Mouse (Mus musculus): ENCODE measurements around the gene Ttc39d. TPM values are rescaled to one million over a fixed set of nuclear protein-coding genes. Genes with fewer than 3 reads are reported as not detected.

The Ttc39d gene
- polyA plus RNA-seq, 1 experiment from 2014 or later = not detected

DNA sequence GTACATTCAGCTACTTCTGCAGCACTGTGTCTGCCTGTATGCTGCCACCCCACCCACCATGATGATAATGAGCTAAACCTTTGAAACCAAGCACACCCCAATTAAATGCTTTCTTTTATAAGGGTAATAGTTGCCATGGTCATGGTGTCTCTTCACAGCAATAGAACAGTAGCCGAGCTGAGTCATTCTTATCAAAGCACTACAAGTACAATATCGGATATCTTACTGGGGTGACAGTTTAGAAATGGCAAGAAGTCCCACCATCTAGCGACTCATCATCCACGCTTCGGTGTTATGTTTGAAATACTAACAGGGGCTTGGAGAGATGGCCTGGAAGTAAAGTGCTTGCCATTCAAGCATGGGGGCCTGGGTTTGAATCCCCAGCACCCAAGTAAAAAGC lies 26.6 kb downstream of the Ttc39d start:
- Histone ChIP-seq H3K9ac (ENCODE audit: low read length) (no peak overlapping the region), H3K4me3 (ENCODE audit: low read depth, low read length) (no peak overlapping the region), H3K9me3 (ENCODE audit: control insufficient read depth, low read length) (no peaks in the 10 kb centered on the region), H3K36me3 (ENCODE audit: control insufficient read depth, insufficient read depth, low read length) (peaks cover 22% of the 10 kb centered on the region), H3K27me3 (replicated peaks; ENCODE audit: control insufficient read depth, insufficient read depth, low read length) (no peaks in the 10 kb centered on the region), H3K27ac (ENCODE audit: low read depth) (no peak overlapping the region), H3K4me1 (replicated peaks; ENCODE audit: control insufficient read depth, insufficient read depth, low read length) (no peaks in the 10 kb centered on the region), H3K4me2 (ENCODE audit: low read length) (no peak overlapping the region)
- WGBS = 95% methylated on average over 5 of the region's 5 CpGs
- ATAC-seq (replicated peaks; ENCODE audit: low FRiP score, low TSS enrichment, low read depth) = no peak
- DNase-seq (ENCODE audit: low spot score) = no peak

DNA sequence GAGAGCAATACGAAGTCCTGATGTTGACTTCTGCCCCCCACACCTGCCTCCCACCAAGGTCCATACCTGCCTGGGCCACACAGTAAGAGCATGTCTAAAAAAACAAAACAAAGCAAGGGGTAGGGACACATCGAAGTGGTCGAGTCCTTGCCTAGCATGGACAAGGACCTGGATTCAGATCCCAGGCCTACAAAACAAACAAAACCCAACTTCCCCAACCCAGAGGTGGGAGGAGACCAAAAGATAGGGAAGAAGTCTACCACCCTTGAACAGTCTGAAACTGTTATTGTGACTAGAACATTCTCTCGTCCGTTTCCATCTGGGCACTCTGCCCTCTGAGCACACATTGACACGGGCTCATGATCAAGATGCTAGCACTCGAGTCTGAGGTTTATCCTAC lies 27.1 kb downstream of the Ttc39d start:
- Histone ChIP-seq H3K4me2 (ENCODE audit: low read length) (no peak overlapping the region), H3K36me3 (ENCODE audit: control insufficient read depth, insufficient read depth, low read length) (peaks cover 22% of the 10 kb centered on the region), H3K27ac (ENCODE audit: low read depth) (no peak overlapping the region), H3K4me1 (replicated peaks; ENCODE audit: control insufficient read depth, insufficient read depth, low read length) (no peaks in the 10 kb centered on the region), H3K27me3 (replicated peaks; ENCODE audit: control insufficient read depth, insufficient read depth, low read length) (no peaks in the 10 kb centered on the region), H3K9ac (ENCODE audit: low read length) (no peak overlapping the region), H3K4me3 (ENCODE audit: low read depth, low read length) (no peak overlapping the region), H3K9me3 (ENCODE audit: control insufficient read depth, low read length) (no peaks in the 10 kb centered on the region)
- ATAC-seq (replicated peaks; ENCODE audit: low FRiP score, low TSS enrichment, low read depth) = no peak
- no peak for DNase-seq (ENCODE audit: low spot score)
- WGBS = 82% methylated on average over 7 of the region's 7 CpGs

DNA sequence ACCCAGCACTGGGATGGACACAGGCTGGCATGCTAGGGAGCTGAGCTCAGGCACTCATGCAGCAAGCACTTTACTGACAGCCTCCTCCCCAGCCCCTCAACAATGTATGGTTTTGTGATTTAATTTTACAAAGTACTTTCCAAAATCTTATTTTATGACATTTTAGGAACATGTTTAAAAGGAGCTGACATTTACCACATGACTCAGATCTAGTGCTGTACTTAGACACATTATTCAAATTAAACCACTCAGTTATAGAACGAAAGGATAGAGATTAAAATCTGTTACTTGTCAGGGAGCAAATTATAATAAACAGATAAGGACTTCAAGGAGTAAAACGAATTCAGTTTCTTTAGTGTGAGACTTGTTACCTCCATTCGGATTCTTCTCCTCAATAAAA lies 28.2 kb downstream of the Ttc39d start:
- Histone ChIP-seq H3K9me3 (ENCODE audit: control insufficient read depth, low read length) (no peaks in the 10 kb centered on the region), H3K27ac (ENCODE audit: low read depth) (no peak overlapping the region), H3K4me2 (ENCODE audit: low read length) (no peak overlapping the region), H3K4me1 (replicated peaks; ENCODE audit: control insufficient read depth, insufficient read depth, low read length) (no peaks in the 10 kb centered on the region), H3K4me3 (ENCODE audit: low read depth, low read length) (no peak overlapping the region), H3K36me3 (ENCODE audit: control insufficient read depth, insufficient read depth, low read length) (peaks cover 33% of the 10 kb centered on the region), H3K27me3 (replicated peaks; ENCODE audit: control insufficient read depth, insufficient read depth, low read length) (no peaks in the 10 kb centered on the region), H3K9ac (ENCODE audit: low read length) (no peak overlapping the region)
- WGBS = 76% methylated on average over 3 of the region's 3 CpGs
- ATAC-seq (replicated peaks; ENCODE audit: low FRiP score, low TSS enrichment, low read depth) = no peak
- DNase-seq (ENCODE audit: low spot score) = no peak

DNA sequence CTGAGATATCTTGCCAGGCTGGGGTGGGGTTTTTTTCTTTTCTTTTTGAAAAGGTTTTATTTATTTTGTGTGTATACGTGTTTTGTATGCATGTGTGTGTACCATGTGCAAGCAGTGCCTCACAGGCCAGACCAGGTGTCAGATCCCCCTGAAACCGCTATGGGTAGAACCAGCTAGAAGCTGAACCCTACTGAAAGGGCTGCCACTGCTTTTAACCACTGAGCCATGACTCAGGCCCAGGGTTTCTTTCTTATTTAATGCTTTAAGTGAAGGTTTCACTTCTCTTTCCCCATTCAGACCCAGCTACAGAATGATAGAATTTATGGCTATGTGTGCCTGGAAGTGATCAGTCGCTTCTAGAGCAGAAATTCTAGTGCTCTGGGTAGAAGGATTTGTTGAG lies 29.5 kb downstream of the Ttc39d start:
- H3K4me3 ChIP-seq (ENCODE audit: low read depth, low read length) = no peak overlapping the region
- no peaks in the 10 kb centered on the region for H3K4me1 ChIP-seq (replicated peaks; ENCODE audit: control insufficient read depth, insufficient read depth, low read length)
- H3K4me2 ChIP-seq (ENCODE audit: low read length) = no peak overlapping the region
- H3K9me3 ChIP-seq (ENCODE audit: control insufficient read depth, low read length) = no peaks in the 10 kb centered on the region
- 86% methylated on average over 3 of the region's 3 CpGs for WGBS
- peaks cover 45% of the 10 kb centered on the region for H3K36me3 ChIP-seq (ENCODE audit: control insufficient read depth, insufficient read depth, low read length)
- no peaks in the 10 kb centered on the region for H3K27me3 ChIP-seq (replicated peaks; ENCODE audit: control insufficient read depth, insufficient read depth, low read length)
- no peak for ATAC-seq (replicated peaks; ENCODE audit: low FRiP score, low TSS enrichment, low read depth)
- no peak overlapping the region for H3K9ac ChIP-seq (ENCODE audit: low read length)
- DNase-seq (ENCODE audit: low spot score) = no peak
- no peak overlapping the region for H3K27ac ChIP-seq (ENCODE audit: low read depth)

DNA sequence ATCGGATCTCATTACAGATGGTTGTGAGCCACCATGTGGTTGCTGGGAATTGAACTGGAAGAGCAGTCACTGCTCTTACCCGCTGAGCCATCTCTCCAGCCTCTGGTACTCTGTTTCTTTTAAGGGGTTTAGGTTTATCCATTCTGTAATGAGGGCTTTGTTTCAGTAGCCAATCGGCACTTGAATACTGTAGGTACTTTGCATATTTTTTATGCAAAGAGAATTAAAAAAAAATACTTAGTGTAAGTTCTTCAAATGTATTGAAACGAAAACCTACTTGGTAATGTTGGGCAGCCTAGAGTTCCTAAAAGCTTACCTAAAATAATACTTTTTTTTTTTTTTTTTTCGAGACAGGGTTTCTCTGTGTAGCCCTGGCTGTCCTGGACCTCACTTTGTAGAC lies 30.2 kb downstream of the Ttc39d start:
- Histone ChIP-seq H3K36me3 (ENCODE audit: control insufficient read depth, insufficient read depth, low read length) (peaks cover 52% of the 10 kb centered on the region), H3K4me3 (ENCODE audit: low read depth, low read length) (no peak overlapping the region), H3K4me2 (ENCODE audit: low read length) (no peak overlapping the region), H3K4me1 (replicated peaks; ENCODE audit: control insufficient read depth, insufficient read depth, low read length) (no peaks in the 10 kb centered on the region), H3K27ac (ENCODE audit: low read depth) (no peak overlapping the region), H3K9ac (ENCODE audit: low read length) (no peak overlapping the region), H3K9me3 (ENCODE audit: control insufficient read depth, low read length) (no peaks in the 10 kb centered on the region), H3K27me3 (replicated peaks; ENCODE audit: control insufficient read depth, insufficient read depth, low read length) (no peaks in the 10 kb centered on the region)
- 84% methylated on average over 5 of the region's 5 CpGs for WGBS
- DNase-seq (ENCODE audit: low spot score) (no peak), ATAC-seq (replicated peaks; ENCODE audit: low FRiP score, low TSS enrichment, low read depth) (no peak)

- DNase-seq (ENCODE audit: low spot score) = no peak
- Histone ChIP-seq H3K27ac (ENCODE audit: low read depth) (no peak overlapping the region), H3K9me3 (ENCODE audit: control insufficient read depth, low read length) (no peaks in the 10 kb centered on the region), H3K36me3 (ENCODE audit: control insufficient read depth, insufficient read depth, low read length) (peaks cover 92% of the 10 kb centered on the region), H3K9ac (ENCODE audit: low read length) (no peak overlapping the region), H3K4me2 (ENCODE audit: low read length) (no peak overlapping the region), H3K4me3 (ENCODE audit: low read depth, low read length) (no peak overlapping the region), H3K27me3 (replicated peaks; ENCODE audit: control insufficient read depth, insufficient read depth, low read length) (no peaks in the 10 kb centered on the region), H3K4me1 (replicated peaks; ENCODE audit: control insufficient read depth, insufficient read depth, low read length) (no peaks in the 10 kb centered on the region)
- ATAC-seq (replicated peaks; ENCODE audit: low FRiP score, low TSS enrichment, low read depth) = no peak
- WGBS = 81% methylated on average over 9 of the region's 9 CpGs
These were observed 34.3 kb downstream of the Ttc39d start for GRCm38 (mm10) chr17:80241594-80241993.

DNA sequence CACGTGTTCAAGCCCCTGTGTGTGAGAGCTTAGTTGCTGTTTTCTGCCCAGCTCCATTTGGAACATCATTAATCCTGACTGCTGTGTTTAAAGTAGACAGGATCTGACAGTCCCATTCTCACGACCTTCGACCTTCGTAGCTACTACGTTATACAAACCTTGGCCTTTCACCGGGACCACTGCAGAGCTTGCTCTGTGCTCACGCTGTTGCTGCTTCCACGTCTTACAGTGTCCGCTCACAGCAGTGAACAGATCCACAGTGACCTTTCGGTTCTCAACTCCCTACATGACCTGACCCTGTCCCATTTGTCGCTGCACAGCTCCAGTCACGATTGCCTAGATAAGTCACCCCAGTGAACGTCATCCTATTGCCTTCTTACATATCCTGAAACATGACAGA lies 35.9 kb downstream of the Ttc39d start:
- no peaks in the 10 kb centered on the region for H3K27me3 ChIP-seq (replicated peaks; ENCODE audit: control insufficient read depth, insufficient read depth, low read length)
- ATAC-seq (replicated peaks; ENCODE audit: low FRiP score, low TSS enrichment, low read depth) = no peak
- DNase-seq (ENCODE audit: low spot score) = no peak
- H3K4me3 ChIP-seq (ENCODE audit: low read depth, low read length) = no peak overlapping the region
- H3K9ac ChIP-seq (ENCODE audit: low read length) = no peak overlapping the region
- H3K9me3 ChIP-seq (ENCODE audit: control insufficient read depth, low read length) = no peaks in the 10 kb centered on the region
- 38% methylated on average over 13 of the region's 13 CpGs for WGBS
- H3K36me3 ChIP-seq (ENCODE audit: control insufficient read depth, insufficient read depth, low read length) = peaks cover 97% of the 10 kb centered on the region
- H3K4me2 ChIP-seq (ENCODE audit: low read length) = no peak overlapping the region
- H3K27ac ChIP-seq (ENCODE audit: low read depth) = no peak overlapping the region
- no peaks in the 10 kb centered on the region for H3K4me1 ChIP-seq (replicated peaks; ENCODE audit: control insufficient read depth, insufficient read depth, low read length)

- ATAC-seq (replicated peaks; ENCODE audit: low FRiP score, low TSS enrichment, low read depth) = no peak
These were observed 45.7 kb downstream of the Ttc39d start for GRCm38 (mm10) chr17:80252757-80253525.

GRCm38 (mm10) chr17:80254421-80254820 lies 47.2 kb downstream of the Ttc39d start:
- H3K27ac ChIP-seq (ENCODE audit: low read depth) = peak overlapping the region; percentile 52; the same call in 1 of the 2 replicates
- 94% methylated on average over 5 of the region's 5 CpGs for WGBS
- H3K36me3 ChIP-seq (ENCODE audit: control insufficient read depth, insufficient read depth, low read length) = peaks cover 86% of the 10 kb centered on the region
- no peak overlapping the region for H3K4me2 ChIP-seq (ENCODE audit: low read length)
- no peaks in the 10 kb centered on the region for H3K9me3 ChIP-seq (ENCODE audit: control insufficient read depth, low read length)
- H3K27me3 ChIP-seq (replicated peaks; ENCODE audit: control insufficient read depth, insufficient read depth, low read length) = no peaks in the 10 kb centered on the region
- no peak overlapping the region for H3K9ac ChIP-seq (ENCODE audit: low read length)
- peaks cover 10% of the 10 kb centered on the region; the same call in 1 of the 2 replicates for H3K4me1 ChIP-seq (replicated peaks; ENCODE audit: control insufficient read depth, insufficient read depth, low read length)
- no peak for DNase-seq (ENCODE audit: low spot score)
- no peak overlapping the region for H3K4me3 ChIP-seq (ENCODE audit: low read depth, low read length)
- no peak for ATAC-seq (replicated peaks; ENCODE audit: low FRiP score, low TSS enrichment, low read depth)

More at GRCm38 (mm10) chr17:80252757-80253525, 45.7 kb downstream of the Ttc39d start:
- no peak overlapping the region for H3K4me3 ChIP-seq (ENCODE audit: low read depth, low read length)
- DNase-seq (ENCODE audit: low spot score) = no peak
- H3K27me3 ChIP-seq (replicated peaks; ENCODE audit: control insufficient read depth, insufficient read depth, low read length) = no peaks in the 10 kb centered on the region
- no peak overlapping the region for H3K9ac ChIP-seq (ENCODE audit: low read length)
- WGBS = 81% methylated on average over 13 of the region's 13 CpGs
- no peak overlapping the region for H3K4me2 ChIP-seq (ENCODE audit: low read length)
- peaks cover 88% of the 10 kb centered on the region for H3K36me3 ChIP-seq (ENCODE audit: control insufficient read depth, insufficient read depth, low read length)
- no peaks in the 10 kb centered on the region for H3K9me3 ChIP-seq (ENCODE audit: control insufficient read depth, low read length)
- peaks cover 10% of the 10 kb centered on the region; the same call in 1 of the 2 replicates for H3K4me1 ChIP-seq (replicated peaks; ENCODE audit: control insufficient read depth, insufficient read depth, low read length)
- no peak overlapping the region for H3K27ac ChIP-seq (ENCODE audit: low read depth)

Data from intestine, embryonic 14.5 days (tissue).